ENCODE assay signal across 8 mouse cellular contexts in genomic region chr14:76420726-76421125, GRCm38 (mm10). TPM values are rescaled to one million over a fixed set of nuclear protein-coding genes. Genes with fewer than 3 reads are reported as not detected.
DNase-seq lines count a peak whose midpoint lies in the region; ATAC-seq lines count a peak whose summit lies in the region.

No protein-coding gene starts in this region.

- H3K9me3 ChIP-seq in midbrain, embryonic 12.5 days = no peaks in the 10 kb centered on the region

- intact Hi-C loops in heart, postnatal 25 days (cut with DNase I) = no loop called here
- intact Hi-C loops in heart, postnatal 14 days (cut with DNase I) = no loop called here

- ATAC-seq in midbrain, embryonic 12.5 days (ENCODE audit: low FRiP score, low read depth) = no peak

- H3K4me3 ChIP-seq in midbrain, embryonic 12.5 days = peak overlapping the region; percentile 41

- peak overlapping the region; percentile 49; the same call in 1 of the 2 replicates for H3K9ac ChIP-seq in midbrain, embryonic 12.5 days (replicated peaks)

- no peak overlapping the region for H3K27ac ChIP-seq in midbrain, embryonic 12.5 days (replicated peaks)

- H3K4me1 ChIP-seq in midbrain, embryonic 12.5 days = peaks cover 71% of the 10 kb centered on the region

- H3K27me3 ChIP-seq in midbrain, embryonic 12.5 days = no peaks in the 10 kb centered on the region

- H3K4me2 ChIP-seq in midbrain, embryonic 12.5 days (replicated peaks) = peak overlapping the region; percentile 64

- WGBS in midbrain, embryonic 12.5 days = 34% methylated on average over 7 of the region's 7 CpGs

- H3K36me3 ChIP-seq in midbrain, embryonic 12.5 days = peaks cover 64% of the 10 kb centered on the region

- peak; percentile 91 for DNase-seq in heart, adult 11 months
- DNase-seq in heart, postnatal 25 days (ENCODE audit: low spot score) = no peak
- DNase-seq in embryo, embryonic 10 days (ENCODE audit: low spot score) = peak; percentile 73
- DNase-seq in heart, postnatal 14 days = peak; percentile 8 to 20
- no peak for DNase-seq in c-Kit-positive CD71-positive TER-119-positive erythroid progenitor cells, embryonic 14.5 days (ENCODE audit: low spot score)
- no peak for DNase-seq in urinary bladder, postnatal 10 days (ENCODE audit: low spot score)
- no peak for DNase-seq in right cerebral cortex, adult 18-20 months

RNA-seq across cellular contexts. Expression of gene Tsc22d1, which starts 6.0 kb away (rescaled TPM):
- total RNA-seq in heart, postnatal 25 days (2021) = 100 to 1,000 TPM; 442 to 477 TPM
- 100 to 1,000 TPM; 464 to 515 TPM for total RNA-seq in heart, postnatal 14 days (2021)
- polyA plus RNA-seq in midbrain, embryonic 12.5 days (2016; fragmentation: Nextera tagmentation; extraction: Ambion mirVana) = 436 and 539 TPM in 2 replicates

Comparison
In these comparisons a context has a peak if more than half of its experiments do, and no peak if none do; other contexts are left out.
1. DNase-seq: peak in heart, adult 11 months (single experiment), embryo, embryonic 10 days (single experiment) and heart, postnatal 14 days (2 of 2); none in heart, postnatal 25 days (single experiment), c-Kit-positive CD71-positive TER-119-positive erythroid progenitor cells, embryonic 14.5 days (single experiment), urinary bladder, postnatal 10 days (single experiment) and right cerebral cortex, adult 18-20 months (single experiment).